Mouse (Mus musculus) heart, postnatal 0 days (tissue): ENCODE results near the gene Hmga2.

Source experiments
- CTCF ChIP-seq: IDR thresholded peaks from 2 replicates; pipeline ENCODE4 v1.5.1; 2016; ENCODE audit warnings: antibody characterized with exemption, control low read depth, low read depth
- EP300 ChIP-seq: IDR thresholded peaks from 2 replicates; pipeline ENCODE4 v1.6.1; 2016; ENCODE audit warnings: antibody characterized with exemption, low read depth

DNA sequence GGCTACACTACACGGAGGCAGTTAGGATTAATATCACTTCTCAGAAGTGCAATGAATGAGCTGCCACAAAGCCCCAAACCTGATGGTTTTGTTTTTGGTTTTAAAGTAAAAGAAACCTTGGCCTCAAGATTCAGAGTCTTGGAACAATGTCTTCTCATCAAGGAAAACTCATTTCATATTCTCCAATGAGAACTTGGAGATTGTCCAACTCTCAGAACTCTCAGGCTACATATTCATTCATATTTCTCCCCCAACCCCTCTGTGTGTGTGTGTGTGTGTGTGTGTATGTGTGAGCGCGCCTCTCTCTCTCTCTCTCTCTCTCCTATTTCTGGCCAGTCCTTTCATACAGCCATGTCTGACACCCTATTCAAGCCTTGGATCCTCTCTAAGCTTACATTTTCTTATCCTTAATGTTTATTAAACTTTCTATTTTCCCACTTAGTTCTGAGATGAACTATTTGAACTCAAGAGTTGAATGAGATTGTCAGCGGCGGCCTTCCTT is 46.5 kb downstream of the Hmga2 start:
- TF ChIP-seq CTCF: no peak
- no peak for TF ChIP-seq EP300
